ENCODE assay signal across 9 mouse cellular contexts in the genomic region with DNA sequence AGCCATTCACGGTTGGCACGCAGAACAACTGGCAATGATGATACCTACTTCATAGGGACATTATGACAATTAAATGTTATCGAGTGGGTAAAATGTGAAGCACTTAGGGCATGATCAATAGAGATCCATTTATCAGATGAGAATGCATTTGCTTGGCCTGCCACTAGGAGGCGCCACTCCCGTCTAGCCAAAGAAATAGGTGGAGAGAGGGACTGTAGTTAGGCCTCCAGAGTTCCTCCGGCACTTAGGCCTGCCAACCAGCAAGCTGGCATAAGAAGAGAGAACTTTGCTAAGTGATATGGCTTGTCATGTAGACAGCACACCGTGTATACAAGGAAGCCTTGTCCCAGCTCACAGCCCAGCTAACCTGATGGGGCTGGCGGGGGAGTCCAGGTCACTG. TPM values are rescaled to one million over a fixed set of nuclear protein-coding genes. Genes with fewer than 3 reads are reported as not detected.
DNase-seq lines count a peak whose midpoint lies in the region; ATAC-seq lines count a peak whose summit lies in the region.
"Had no signal": no experiment of that assay in that cellular context is flagged by ENCODE, and none has a peak within 500 bp of the region (broad histone marks: within the 10 kb centered on the region; RNA-seq: fewer than 3 reads in every experiment).

No protein-coding gene starts in this region.

- DNase-seq in hindbrain, embryonic 11.5 days (ENCODE audit: low spot score) = peak; percentile 77
- peak; percentile 51 for DNase-seq in 416B (ENCODE audit: low read depth)
- peak; percentile 67 for DNase-seq in CD4-positive helper T cell, adult 2 months (ENCODE audit: low read depth, low spot score)
- DNase-seq in embryo, embryonic 10.5 days (ENCODE audit: low spot score) = peak; percentile 70
- peak; percentile 82 for DNase-seq in naive thymus-derived CD4-positive, alpha-beta T cell, adult 2 months (ENCODE audit: low read depth)
- DNase-seq in ovary, postnatal 14 days (ENCODE audit: low spot score) = no peak

- ATAC-seq in hindbrain, embryonic 11.5 days (ENCODE audit: low FRiP score) = no peak
- no peak for ATAC-seq in hindbrain, embryonic 12.5 days (ENCODE audit: low FRiP score)

- H3K4me1 ChIP-seq in hindbrain, embryonic 11.5 days (replicated peaks; ENCODE audit: control insufficient read depth, insufficient read depth, low read length) = peaks cover 4% of the 10 kb centered on the region
- H3K4me1 ChIP-seq in hindbrain, embryonic 12.5 days = peaks cover 18% of the 10 kb centered on the region

- no peak overlapping the region for H3K9ac ChIP-seq in hindbrain, embryonic 11.5 days (ENCODE audit: low read depth, low read length)
- H3K9ac ChIP-seq in hindbrain, embryonic 12.5 days = no peak overlapping the region
- H3K9ac ChIP-seq: limb, embryonic 15.5 days had no signal

- H3K27me3 ChIP-seq in hindbrain, embryonic 11.5 days (ENCODE audit: control insufficient read depth, insufficient read depth, low read length) = no peaks in the 10 kb centered on the region
- no peaks in the 10 kb centered on the region for H3K27me3 ChIP-seq in hindbrain, embryonic 12.5 days
- H3K27me3 ChIP-seq: limb, embryonic 15.5 days had no signal

- no peak overlapping the region for H3K4me2 ChIP-seq in hindbrain, embryonic 11.5 days (replicated peaks; ENCODE audit: low read depth, low read length)
- H3K4me2 ChIP-seq in hindbrain, embryonic 12.5 days (replicated peaks) = no peak overlapping the region
- H3K4me2 ChIP-seq: limb, embryonic 15.5 days had no signal

- H3K36me3 ChIP-seq in hindbrain, embryonic 11.5 days (ENCODE audit: control insufficient read depth, insufficient read depth, low read length) = peaks cover 8% of the 10 kb centered on the region; the same call in 1 of the 2 replicates
- peaks cover 49% of the 10 kb centered on the region for H3K36me3 ChIP-seq in hindbrain, embryonic 12.5 days

- H3K4me3 ChIP-seq in hindbrain, embryonic 11.5 days (ENCODE audit: low read depth, low read length) = no peak overlapping the region
- no peak overlapping the region for H3K4me3 ChIP-seq in hindbrain, embryonic 12.5 days
- H3K4me3 ChIP-seq: erythroblast, embryonic 14.5 days; limb, embryonic 15.5 days had no signal

- 52% methylated on average over 8 of the region's 8 CpGs for WGBS in hindbrain, embryonic 11.5 days
- WGBS in hindbrain, embryonic 12.5 days = 48% methylated on average over 8 of the region's 8 CpGs

- no peaks in the 10 kb centered on the region for H3K9me3 ChIP-seq in hindbrain, embryonic 11.5 days (ENCODE audit: control insufficient read depth, low read length)
- H3K9me3 ChIP-seq in hindbrain, embryonic 12.5 days (replicated peaks) = no peaks in the 10 kb centered on the region
- H3K9me3 ChIP-seq: limb, embryonic 15.5 days had no signal

- H3K27ac ChIP-seq in hindbrain, embryonic 11.5 days (ENCODE audit: low read depth, low read length) = no peak overlapping the region
- H3K27ac ChIP-seq in hindbrain, embryonic 12.5 days = no peak overlapping the region
- H3K27ac ChIP-seq: limb, embryonic 15.5 days had no signal

RNA-seq across cellular contexts. Expression of gene Gm17606, which starts 3.8 kb away (rescaled TPM):
- polyA plus RNA-seq in hindbrain, embryonic 11.5 days (2014; fragmentation: Nextera tagmentation; extraction: Ambion mirVana) = not detected in 2 replicates
- not detected in 2 replicates for polyA plus RNA-seq in hindbrain, embryonic 12.5 days (2016; fragmentation: Nextera tagmentation; extraction: Ambion mirVana)
- polyA plus RNA-seq: erythroblast, embryonic 14.5 days had no signal

RNA-seq across cellular contexts. Expression of gene Cdh24, which starts 4.2 kb away (rescaled TPM):
- polyA plus RNA-seq in hindbrain, embryonic 11.5 days (2014; fragmentation: Nextera tagmentation; extraction: Ambion mirVana) = 5.6 and 8.1 TPM in 2 replicates
- 10.3 and 10.9 TPM in 2 replicates for polyA plus RNA-seq in hindbrain, embryonic 12.5 days (2016; fragmentation: Nextera tagmentation; extraction: Ambion mirVana)

RNA-seq across cellular contexts. Expression of gene Psmb11, which starts 15.7 kb away (rescaled TPM):
- polyA plus RNA-seq in hindbrain, embryonic 11.5 days (2014; fragmentation: Nextera tagmentation; extraction: Ambion mirVana) = not detected in 2 replicates
- polyA plus RNA-seq in hindbrain, embryonic 12.5 days (2016; fragmentation: Nextera tagmentation; extraction: Ambion mirVana) = not detected in 2 replicates
- polyA plus RNA-seq: erythroblast, embryonic 14.5 days; limb, embryonic 15.5 days had no signal

RNA-seq across cellular contexts. Expression of gene Psmb5, which starts 19.1 kb away (rescaled TPM):
- polyA plus RNA-seq in hindbrain, embryonic 11.5 days (2014; fragmentation: Nextera tagmentation; extraction: Ambion mirVana) = 439 and 455 TPM in 2 replicates
- 354 and 376 TPM in 2 replicates for polyA plus RNA-seq in hindbrain, embryonic 12.5 days (2016; fragmentation: Nextera tagmentation; extraction: Ambion mirVana)

RNA-seq across cellular contexts. Expression of gene 4931414P19Rik, which starts 31.2 kb away (rescaled TPM):
- 6.2 and 6.9 TPM in 2 replicates for polyA plus RNA-seq in hindbrain, embryonic 11.5 days (2014; fragmentation: Nextera tagmentation; extraction: Ambion mirVana)
- 8.2 and 9.1 TPM in 2 replicates for polyA plus RNA-seq in hindbrain, embryonic 12.5 days (2016; fragmentation: Nextera tagmentation; extraction: Ambion mirVana)
